Mouse (Mus musculus) mouse trophoblast stem cell (cell line): Measurements from ENCODE around the gene Clcn6.

Experiments
- in situ Hi-C, 2 experiments: fragments of 300-500 bp; cut with MseI, MboI; formaldehyde crosslinking; loops; 2 replicates in 1 of 2; 3 replicates in 1 of 2; pipeline ENCODE4 v1.15.1; 2025

Clcn6 gene

DNA sequence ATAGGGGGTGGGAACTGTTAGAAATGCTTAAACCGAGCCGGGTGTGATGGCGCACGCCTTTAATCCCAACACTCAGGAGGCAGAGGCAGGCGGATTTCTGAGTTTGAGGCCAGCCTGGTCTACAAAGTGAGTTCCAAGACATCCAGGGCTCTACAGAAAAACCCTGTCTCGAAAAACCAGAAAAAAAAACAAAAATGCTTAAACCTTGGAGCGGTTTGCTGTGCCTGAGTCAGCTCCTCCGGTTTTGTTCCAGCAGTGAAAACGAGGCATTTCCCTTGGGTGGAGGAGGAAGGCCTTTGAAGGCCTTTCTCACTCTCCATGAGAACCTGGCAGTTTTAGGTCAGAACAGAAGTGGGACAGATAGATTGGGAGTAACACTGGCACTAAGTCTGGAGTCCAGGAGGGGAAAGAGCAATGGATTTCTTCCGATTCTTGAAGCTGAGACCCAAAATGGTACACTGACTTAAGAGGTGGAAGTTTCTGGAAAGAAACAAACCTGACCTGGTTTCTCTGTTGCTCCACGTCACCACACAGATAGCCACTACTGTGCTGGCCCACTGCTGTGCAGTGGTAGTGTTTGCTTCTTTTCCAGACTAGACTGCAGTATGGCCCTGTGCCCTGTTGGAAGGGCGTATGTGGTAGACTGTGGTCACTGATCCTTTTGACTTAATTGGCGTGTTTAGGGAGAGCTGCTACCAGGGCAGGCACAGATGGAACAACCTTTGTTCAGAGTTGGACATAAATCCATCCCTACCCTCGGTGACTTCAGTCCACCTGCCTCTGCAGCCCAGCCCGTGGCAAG lies 1.6 kb upstream of the Clcn6 start:
- in situ Hi-C loops = no loop called here

DNA sequence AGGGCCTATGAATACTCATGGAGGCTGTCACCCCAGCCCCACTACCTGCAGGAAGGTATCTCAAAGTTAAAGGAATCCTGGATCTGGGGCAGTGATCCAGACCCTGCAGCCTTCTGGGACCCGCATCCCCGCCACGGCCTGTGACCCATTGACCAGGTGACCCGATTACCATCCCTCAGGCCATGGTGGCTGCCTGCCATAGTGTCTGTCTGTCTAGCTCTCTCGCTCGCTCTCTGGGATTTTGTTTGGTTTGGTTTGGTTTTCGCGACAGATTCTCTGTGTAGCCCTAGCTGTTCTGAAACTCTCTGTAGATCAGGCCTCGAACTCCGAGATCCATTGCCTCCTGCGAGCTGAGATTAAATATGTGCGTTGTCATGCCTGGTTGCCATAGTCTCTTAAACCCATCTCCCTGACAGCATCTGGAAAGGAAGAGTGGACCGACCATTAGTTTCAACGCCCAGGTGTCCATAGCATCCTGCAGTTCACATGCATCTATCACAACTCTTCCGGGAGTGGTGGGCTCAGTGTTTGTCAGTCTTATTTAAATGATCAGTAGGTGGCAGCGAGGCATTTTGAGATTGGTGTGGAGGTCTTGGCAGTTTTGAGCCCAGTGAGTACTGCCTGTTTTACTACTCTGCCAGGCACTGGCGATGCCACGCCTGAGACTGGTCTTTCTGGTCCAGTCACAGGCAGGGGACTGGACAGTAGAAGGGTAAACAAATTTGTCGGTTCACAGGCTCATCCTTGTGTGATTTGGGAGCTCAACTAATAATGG lies 820 bp upstream of the Clcn6 start:
- in situ Hi-C loops = no loop called here

DNA sequence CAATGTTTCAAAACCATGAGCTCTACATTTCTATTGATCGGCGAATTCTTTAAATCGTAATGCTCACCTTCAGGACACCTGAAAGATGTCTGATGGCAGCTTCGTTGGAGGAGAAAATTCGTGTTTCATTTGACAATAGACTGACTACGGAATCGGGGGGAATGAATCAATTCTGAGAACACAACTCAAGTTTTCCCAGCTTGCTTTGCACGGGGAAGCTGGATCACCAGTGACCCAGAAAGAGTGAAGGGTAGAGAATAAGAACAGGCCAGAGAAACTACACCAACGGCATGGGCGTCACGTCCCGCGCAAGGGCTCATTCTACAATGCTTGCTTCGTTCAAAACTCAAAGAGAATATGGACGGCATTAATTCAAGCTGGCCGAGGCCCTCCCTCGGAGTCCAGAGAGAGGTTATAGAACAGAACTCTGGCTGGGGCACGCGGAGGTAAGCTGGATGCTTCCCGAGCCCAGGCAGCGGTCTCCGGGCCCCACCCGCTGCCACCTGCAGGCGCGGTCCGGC lies 482 bp downstream of the Clcn6 start:
- in situ Hi-C loops = no loop called here

DNA sequence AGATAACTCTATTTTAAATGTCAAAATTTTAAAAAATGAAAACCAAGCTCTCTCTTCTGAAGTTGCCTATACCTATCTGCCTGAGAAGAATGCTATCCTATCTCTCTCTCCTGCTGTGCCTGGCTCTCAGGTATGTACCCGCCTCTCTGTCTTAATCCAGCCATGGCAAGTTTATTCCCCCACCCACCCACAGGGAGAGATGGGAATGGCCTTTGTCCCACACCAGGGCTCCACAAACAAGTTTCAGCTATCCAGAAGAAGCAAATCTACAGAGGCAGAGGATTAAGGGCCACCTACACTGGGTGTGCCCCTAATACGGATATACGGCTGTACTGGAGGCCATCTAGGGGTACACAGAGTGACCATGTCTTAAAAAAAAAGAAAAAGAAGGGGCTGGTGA lies 3.2 kb downstream of the Clcn6 start:
- in situ Hi-C loops = no loop called here

DNA sequence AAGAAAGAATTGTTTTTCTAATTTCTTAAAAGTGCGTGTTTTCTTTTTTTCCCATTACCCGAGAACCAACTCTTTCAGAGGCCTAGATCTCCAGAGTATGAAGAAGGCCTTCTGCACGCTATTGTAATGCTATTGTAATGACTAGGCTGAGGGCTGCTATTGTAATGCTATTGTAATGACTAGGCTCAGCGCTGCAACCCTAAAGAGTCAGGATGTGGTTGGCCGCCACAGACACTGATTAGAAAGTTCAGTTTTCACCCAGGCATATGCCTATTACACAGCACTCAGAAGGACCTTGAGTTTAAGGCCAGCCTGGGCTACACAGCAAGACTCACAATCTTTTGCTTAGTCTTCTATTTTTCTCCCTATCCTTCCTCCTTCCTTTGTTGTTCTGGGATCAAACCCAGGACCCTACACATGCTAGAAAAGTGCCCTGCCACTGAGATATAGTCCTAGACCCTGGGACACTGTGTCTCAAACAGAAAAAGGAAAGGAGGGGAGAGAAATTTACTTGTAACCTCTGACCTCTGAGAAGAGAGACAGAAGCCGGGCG lies 4.7 kb downstream of the Clcn6 start:
- in situ Hi-C loops = no loop called here

DNA sequence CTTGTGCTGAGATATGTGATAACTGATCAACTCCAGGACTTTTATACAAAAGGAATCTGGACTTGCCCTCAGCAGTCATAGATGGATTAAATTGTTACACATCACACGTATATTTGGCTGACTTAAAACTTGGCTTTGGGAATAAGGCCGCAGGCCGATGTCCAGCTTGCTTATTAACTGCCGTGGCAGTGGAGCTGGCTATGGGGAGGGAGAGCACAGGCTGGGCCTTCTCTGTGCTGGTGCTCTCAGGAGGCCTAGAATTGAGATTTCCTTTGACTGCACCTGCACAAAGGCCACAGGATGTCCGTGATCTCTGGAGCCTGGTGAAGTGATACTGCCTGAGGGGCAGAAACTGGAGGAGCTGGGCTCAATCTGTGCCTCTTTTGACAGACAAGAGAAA lies 8.1 kb downstream of the Clcn6 start:
- in situ Hi-C loops = no loop called here

DNA sequence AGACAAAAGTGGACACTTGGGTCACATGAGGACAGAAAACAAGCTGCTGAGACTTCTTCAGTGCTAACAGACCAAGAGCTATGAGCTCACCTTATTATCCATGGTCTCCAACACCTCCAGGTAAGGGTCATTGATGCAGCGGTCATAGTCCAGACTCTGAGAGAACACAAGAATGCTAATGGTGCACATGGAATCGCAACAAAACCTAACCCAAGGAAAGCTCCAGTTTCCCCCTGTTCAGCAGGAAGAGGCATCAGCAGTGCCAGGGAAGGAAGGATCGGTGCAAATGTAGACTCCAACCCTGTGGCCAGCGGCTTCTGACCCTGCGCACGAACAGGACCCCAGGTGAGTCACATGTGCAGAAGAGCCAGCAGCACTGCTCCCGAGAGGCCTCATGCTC lies 9.3 kb downstream of the Clcn6 start:
- in situ Hi-C loops = no loop called here

DNA sequence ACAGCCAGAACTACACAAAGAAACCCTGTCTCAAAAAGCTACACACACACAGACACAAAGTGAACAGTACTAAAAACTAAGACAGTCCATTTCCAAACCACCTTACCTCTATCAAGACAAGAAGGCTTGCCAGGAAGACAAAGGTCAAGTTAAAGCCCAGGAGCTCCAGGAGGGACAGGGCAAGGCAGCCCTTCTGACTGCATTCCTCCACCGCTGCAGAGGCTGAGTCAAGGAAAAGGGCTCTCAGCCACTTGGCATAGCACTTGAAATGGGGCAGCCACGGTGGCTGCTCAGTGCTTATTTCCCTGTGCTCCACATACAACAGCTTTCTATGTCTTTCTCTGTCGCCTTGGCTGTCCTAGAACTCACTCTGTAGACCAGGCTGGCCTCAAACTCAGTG lies 14.6 kb downstream of the Clcn6 start:
- in situ Hi-C loops = no loop called here

DNA sequence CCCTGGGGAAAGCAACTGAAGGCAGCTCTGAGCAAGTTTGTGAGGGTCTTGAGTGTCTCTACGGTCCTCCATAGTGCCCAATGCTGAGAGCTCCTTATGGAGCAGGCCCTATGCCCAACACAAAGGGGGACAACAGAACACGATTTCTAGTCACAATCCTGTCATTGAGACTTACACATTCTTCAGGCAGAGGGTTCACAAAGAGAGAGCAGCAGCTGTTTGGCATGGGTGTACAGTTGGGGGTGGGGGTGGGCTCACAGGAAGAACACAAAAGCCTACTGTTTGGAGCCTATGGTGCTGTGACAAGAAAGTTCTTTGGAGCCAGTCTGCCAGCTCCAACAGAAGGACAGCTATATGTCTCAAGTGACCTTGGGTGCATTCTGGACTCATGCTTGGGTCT lies 20.2 kb downstream of the Clcn6 start:
- in situ Hi-C loops = no loop called here

DNA sequence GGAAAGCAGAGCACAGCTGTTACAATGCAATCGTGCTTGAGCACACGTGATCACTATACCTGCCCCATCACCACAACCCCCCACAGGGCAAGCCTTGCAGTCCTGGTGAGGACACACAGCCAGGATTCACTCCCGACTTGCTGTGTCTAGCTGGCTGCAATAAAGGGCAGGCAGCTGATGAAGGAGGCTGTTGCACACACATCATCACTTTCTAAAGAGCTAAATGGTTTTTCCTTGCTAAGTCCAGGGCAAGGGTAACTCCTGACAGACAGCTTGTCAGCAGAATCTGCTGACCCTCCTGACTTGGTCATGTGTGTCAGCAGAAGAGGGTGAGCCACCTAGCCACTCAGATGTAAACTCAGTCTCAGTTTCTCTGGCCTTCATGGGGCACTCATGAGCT lies 21.6 kb downstream of the Clcn6 start:
- in situ Hi-C loops = no loop called here

DNA sequence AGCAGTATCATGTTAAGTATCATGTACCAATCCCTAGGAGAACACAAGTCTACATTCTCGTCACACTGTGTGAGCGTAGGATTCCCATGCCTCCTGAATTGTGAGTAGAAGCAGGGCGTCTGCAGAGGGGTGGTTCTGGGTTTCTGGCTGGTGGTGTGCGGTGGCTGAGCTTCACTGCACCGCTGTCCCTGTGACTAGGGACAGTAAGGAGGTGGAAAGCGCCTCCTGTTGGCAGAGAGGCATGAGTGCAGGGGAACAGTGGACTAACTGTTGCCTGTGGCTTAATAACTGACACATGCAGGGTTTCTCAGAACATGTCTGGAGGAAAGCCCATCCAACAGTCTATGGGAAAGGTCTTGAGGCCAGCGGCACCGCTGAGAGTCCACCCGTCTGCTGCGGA lies 23.2 kb downstream of the Clcn6 start:
- in situ Hi-C loops = no loop called here

DNA sequence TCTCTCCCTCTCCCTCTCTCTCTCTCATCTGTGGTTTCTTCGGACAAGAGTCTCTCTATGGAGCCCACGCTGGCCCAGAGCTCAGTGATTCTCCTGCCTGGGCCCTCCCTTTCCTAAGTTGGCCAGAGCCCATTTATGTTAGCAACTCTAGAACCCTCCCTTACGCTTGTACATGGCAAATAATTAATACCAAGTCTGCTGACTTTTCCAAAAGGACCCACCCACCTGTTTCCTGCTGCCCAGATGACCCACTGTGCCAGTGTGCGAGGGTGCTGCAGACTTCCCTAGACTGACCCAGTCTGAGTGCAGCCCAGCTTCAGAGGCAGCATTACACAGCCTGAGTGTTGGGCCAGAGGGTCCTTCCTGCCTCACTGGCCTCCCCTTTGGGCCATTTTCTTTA lies 26.4 kb downstream of the Clcn6 start:
- in situ Hi-C loops = no loop called here

DNA sequence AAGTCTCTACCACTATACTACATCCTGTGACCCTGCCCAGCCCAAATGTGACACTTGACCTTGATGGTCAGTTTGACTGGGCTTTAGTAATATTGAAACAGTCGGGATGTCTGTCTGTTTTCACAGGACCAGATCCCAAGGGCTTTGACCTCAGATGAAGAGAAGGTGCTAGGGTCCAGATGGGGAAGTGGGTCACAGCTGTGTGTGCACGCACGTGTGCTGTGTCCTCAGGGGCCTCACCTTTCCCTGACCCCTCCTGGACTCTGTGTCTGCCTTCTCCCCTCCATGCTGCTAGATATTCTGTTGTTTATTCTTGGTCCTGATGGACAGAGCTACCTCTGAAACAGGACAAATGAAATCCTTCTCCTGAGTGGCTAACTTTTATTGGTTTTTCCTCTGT lies 27.3 kb downstream of the Clcn6 start:
- in situ Hi-C loops = no loop called here

DNA sequence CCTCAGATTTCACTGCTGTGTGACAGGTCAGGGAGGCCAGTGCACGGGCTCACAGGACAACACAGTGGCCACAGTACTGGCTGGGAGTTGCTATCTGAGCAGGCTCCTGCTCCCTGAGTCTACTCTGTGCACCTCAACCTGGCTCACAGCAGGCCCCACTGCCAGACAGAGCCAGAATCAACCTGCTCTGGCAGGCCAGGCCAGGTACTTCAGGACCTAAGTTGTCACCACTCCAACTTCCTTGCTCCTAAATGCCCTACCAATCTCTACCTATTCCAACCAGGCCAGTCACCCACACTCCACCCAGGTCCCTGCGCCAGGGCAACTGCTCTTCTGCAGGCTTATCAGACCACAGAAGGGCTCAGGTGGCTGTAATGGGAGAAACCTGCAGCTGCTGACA lies 29.0 kb downstream of the Clcn6 start:
- in situ Hi-C loops = loop anchor here in 1 of 2 experiments (5.0 kb wide), 1 partner anchor 52 kb away; no protein-coding TSS in a partner anchor

DNA sequence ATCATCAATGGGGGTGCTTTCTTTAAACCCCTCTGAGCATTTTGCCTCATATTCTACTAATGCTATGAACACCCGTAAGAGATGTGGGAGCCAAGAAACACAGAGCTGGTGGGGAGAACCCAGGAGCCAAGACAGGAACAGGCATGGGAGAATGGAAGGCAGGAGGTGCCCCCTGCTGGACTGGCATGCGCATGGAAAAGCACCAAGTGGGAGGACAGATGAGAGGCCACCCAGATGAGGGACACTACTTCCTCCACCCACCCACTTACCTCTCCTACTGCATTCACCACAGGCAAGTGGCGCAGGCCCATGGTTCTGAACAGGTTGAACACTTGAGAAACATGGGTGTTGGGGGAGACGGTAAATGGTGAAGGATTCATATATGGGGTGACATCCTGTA lies 30.2 kb downstream of the Clcn6 start:
- in situ Hi-C loops = loop anchor here in 1 of 2 experiments (5.0 kb wide), 1 partner anchor 51 kb away; no protein-coding TSS in a partner anchor

DNA sequence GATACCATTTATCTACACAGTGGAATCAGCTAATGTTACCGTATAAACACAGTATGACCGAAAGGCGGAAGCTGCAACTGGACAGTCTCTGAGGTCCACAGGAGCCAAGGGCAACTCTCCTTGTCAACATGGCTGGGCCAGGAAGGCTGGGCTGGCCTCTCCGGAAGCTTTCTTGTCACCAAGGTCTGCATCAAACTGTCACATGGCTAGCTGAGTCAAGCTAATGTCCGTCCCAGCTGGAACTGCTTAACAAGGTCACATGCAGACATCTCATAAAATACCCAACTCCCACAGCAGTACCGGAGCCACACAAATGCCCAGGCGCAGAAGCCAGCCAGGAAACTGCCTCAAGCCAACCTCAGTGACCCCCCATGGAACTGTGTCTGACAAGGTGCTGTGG lies 34.3 kb downstream of the Clcn6 start:
- in situ Hi-C loops = no loop called here

DNA sequence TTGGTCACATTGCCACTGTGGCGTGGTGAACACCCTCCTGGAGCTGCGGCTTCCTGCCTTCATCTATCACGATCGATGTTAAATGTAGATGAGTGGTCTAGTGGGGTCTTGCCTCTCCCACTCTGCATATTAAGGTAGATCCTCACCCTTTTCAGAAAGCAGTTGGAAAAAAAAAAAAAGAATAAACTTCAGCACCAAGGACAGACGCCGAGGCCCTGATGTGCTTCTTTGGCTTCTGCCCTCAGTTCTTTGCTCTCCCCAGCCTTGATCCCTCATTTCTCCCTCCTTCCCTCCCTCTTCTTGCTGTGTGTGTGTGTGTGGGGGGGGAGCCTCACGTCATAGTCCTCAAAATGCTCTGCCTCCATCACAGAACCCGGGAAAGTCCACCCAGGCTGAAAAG lies 36.8 kb downstream of the Clcn6 start:
- in situ Hi-C loops = no loop called here

DNA sequence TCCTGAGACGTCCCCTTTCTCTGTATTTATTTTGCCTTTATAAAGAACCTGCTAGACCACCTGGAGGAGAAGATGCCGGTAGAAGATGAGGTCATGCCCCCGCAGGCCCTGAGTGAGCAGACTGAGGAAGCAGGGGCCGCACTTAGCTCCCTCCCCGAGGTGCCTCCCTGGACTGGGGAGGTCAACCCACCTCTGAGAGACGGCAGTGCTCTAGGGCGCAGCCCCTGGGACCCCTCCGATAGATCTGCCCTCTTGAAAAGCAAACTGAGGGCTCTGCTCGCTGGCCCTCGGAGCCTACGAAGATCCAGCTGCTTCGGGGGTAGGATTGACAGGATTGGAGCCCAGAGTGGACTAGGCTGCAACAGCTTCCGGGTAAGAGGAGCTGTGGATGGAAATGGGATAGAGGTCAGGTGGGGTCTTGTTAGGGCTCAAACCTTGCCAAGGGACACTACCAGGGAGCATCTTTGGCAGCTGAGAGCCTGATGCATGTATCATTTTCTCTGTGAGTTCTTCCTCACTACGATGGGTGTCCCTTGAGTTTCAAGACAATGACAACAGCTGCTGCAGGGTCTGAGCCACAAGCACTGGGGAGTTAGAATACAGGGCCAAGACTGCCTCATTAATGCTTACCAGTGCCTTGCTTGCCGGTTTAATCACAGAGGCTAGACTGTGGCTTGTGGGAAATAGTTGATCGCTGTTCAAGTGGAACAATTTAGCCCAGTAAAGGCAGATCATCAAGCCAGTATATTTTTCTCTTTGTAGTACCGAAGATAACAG lies 37.4 kb downstream of the Clcn6 start:
- in situ Hi-C loops = no loop called here

DNA sequence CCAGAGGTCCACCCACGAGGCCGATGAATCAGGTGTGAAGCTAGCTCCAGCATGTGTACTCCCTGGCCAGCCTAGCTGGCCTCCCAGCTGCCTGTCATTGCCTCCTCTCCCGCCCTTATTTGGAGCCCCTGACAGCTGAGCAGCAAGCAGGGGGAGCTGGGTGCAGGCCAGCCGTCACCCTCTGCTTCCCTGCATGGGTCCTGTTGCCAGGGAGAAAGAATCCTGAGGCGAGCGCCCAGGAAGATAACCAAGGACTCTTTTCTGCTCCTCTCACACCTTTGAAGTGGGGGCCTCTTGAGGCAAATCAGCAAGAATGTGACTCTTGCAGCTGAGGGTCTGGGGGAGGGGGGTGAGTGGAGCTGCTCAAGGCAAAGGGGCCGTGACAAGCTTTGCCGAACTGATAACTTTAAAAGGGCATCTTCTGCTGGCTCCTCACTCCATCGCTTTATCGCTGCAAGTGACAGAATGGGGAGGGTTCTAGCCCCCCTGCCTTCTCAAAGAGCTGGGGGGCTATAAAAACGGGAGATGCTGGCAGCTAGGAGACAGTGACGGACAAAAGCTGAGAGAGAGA lies 38.3 kb downstream of the Clcn6 start, which contains the start of gene Nppa:
Gene Nppa, plus strand, starts transcription at position 521 of the 571 bp plus-strand sequence.
- in situ Hi-C loops = no loop called here

DNA sequence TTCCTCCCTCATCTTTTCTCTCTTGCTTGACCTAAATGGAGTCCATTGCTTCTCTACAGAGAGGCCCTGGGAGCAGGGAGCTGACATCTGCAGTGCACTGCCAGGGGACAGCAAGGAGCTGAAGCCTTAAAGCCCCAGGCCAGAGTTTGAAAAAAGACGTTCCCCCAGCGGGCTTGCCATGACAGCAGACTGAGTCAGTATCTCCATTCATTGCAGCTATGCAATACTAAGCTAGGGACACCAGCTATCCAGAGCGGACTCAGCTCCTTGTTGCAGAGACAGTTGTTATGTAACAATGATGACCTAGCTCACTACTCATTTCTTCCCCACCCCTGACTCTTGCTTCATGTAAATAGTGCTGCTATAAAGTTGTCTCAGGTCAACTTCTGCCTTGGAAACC lies 43.3 kb downstream of the Clcn6 start:
- in situ Hi-C loops = loop anchor here in 1 of 2 experiments (5.0 kb wide), 1 partner anchor 33 kb away; no protein-coding TSS in a partner anchor

DNA sequence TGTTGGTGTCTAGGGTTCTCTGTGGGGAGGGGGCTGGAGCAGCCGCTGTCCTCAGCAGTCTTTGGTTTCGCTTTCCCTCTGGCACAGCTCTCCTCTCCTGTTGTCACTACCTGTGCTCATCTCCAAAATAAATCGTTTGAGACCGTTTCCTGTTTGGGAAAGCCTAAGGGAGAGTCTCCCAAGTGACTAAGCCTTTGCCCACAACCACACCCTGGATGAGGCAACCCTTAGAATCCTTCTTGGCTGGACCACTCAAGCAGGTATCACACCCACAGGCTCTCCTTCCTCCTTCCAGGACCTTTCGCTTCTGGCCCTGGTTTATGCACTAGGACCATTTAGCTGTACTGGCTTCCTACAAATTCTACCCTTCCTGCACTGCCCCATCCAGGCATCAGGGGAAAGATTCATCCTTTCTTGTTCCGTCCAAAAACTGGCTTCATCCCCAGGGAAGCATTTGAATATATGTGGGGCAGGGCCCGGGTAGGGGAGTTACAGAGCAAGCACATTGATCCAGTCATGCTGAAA lies 45.0 kb downstream of the Clcn6 start:
- in situ Hi-C loops = no loop called here
